Mouse (Mus musculus) WW6 (cell line): Measurements from ENCODE around the gene Eef2kmt.

Experiments
- DNase-seq: peaks from one replicate; pipeline ENCODE4 v3.0.0-alpha.2; 2013; ENCODE audit warnings: low read depth, low spot score

Gene Eef2kmt

DNA sequence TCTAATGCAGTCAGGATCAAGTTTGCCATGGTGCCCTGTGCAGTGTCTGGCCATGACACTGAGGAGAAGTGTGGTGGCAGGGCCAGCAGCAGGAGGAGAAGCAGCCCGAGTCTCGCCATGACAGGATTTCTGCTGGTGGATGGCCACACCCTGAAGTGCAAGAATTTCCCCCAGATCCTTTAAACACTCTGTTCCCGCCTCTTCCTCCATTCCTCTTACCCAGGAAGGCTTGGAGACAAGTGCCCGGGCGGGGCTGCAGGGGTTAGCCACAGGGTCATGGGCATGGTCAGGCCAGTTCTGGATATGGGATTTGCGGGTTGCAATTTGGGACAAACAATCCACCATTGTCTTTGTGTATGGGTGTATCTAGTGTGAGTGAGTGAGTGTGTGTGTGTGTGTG, 33.6 kb downstream of the Eef2kmt start, which contains the start of gene AU021092:
Gene AU021092, minus strand, starts transcription at position 160 of the 400 bp plus-strand sequence.
- no peak for DNase-seq

DNA sequence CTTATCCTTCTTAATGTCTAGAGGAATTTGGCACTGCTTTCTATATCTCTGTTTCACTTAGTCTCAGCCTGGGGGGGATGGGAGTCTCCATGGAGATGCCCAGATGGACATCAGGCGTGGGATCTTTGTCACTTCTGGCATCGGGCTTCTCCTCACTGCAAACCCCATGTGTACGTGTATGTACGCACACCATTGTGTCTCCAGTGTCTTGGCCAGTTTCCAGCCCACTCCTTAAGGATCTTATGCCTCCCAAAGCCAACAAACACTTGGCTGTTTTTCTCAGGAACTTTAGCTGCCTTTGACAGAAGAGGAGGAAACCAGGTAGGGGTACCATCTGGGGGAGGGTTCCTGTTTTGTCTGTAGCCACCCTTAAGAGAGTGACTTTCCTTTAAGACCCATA, 34.4 kb downstream of the Eef2kmt start:
- DNase-seq, result no peak

DNA sequence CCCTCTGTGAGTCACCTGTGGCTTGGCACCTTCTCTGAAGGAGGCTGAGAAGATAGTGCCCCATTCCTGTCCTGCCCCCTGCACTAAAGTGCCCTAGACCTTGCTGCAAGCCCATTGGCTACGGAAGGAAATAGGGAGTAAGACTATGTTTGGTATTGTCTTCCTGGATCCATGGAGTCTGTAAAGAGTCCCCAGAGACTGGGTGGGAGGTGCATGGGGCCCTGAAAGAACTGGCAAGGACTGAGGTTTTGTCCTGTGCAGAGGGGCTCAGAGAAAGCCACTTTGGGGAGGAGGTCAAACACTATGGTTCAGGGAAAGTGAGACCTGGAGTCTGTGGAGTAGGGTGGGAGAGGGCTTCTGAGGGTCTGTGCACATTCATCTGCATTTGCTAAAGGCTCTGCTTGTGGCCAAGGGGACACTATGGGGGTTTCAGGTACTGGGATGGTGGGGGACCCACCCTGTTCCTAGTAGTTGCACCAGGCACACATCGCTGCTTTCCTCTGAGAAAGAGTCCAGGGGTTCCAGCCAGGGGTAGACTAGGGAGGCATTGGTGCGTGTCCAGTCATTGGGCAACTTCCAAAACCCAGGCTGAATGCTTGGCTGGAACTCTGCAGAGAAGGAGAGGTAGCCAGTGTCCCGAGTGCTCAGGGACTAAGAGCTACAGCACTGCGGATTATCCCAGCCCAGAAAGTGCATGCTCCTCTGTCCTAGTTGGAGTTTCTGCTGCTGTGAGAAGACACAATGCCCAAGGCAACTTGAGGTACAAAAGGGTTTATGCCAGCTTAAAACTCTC, 38.2 kb downstream of the Eef2kmt start:
- no peak for DNase-seq

DNA sequence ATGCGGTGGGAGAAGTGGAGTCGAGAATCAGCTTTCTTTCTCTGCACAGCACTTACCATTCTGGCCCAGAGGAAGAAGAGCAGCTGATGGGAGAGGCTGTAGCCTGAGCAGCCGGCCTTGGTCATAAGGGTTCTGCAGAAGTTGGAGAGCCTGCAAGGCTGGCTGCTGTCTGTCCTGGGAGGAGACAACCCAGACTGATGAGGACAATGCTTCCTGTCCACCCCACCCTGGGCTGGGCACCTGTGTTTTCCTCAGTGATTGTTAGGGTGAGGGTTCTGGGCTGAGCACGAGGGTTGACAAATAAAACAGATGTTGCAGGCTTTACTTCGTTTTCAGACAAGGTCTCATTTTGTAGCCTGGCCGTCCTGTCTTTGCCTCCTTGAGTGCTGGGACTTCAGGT, 39.1 kb downstream of the Eef2kmt start:
- DNase-seq, result no peak

DNA sequence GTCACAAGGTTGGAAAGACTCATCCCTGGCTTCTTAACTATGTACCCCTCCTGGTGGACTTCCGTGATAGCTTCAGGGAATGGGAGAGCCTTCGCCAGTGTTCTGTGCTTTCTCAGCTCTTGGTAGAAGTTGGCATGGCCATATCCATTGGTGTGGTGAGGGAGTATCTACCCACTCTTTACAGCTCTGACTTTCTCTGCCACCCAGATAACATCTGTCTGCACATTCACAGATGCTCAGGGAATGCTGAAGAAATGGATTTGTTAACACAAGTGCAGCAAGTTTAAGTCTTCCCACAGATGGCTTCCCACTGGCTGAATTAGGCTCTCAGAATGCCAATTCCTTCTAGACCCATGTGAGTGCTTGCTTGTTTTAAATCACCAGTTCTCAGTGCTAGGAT, 41.7 kb downstream of the Eef2kmt start:
- no peak for DNase-seq

DNA sequence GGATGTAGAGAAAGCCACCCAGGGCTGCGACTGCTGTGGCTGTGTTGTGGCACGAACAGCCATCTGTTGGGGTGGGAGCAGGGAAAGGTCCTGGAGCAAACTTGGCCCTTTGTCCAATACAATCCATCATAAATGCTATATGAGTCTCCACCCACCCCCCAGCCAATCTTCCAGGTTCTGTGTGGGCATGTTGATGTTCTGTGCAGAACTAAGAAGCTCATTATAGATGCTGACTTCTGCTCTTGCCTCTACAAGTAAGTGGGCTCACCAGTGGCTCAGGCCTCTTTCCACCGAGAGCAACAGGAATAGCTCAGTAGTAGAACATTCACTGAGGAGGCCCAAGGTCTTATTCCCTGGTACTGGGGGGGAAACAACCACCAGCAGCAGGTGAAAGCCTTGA, 43.6 kb downstream of the Eef2kmt start:
- DNase-seq, result no peak

DNA sequence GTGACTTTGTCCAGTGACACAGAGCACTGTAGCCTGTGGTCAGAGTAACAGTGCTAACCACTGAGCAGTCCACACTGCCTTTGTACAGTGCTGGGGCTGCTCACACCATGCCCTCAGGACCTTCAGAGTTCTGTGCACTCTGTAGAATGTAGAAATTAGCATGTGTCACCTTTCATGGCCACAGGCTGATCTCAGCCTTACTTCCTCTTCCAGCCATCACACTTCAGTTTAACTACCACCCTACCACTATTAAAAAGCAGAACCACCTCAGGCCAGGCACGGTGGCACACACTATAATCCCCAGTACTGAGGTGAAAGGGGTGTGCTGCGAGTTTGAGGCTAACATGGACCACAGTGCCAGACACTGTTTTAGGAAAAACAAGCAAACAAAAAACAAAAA, 45.4 kb downstream of the Eef2kmt start:
- DNase-seq, result no peak

DNA sequence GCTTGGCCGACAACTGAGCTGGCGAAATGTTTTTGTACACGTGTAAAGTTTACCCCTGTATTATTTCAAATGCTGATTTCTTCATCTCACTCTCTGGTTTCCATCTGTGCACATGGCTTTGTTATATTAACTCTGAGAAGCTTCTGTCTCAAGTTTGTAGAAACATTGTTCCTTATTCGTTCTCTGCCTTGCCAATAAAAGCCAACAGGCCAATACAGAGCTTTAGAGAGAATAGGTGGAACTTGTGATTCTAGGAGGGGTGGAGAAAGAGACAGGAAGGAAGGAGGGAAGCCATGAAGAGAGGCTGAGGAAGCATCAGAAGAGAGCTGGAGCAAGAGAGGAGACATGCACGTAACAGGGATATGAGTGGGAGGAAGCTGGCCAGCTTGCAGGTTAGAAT, 49.7 kb downstream of the Eef2kmt start:
- no peak for DNase-seq

DNA sequence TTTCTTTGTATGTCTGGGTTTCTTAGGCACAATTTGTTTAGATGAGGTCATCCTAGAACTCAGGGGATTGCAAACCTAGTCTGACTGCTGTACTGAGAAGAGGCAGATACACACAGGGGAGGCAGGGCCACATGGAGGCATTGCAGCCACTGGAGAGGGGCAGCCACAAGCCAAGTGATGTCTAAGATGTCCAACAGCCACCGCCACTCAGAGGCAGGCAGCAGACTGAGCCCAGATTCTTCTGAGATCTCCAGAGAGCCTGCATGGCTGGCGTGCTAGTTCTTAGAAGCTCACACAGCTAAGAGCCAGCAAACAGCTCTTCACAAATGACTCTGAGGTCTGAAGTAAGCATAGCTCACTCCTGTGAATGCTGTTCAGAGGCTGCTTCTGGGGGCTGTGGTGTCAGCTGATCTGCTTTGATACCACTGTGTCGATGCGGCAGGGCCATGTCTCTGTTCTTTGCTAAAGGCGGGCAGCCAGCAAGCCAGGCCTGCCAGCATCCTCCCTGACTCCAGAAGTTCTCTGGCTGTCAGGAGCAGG, 50.3 kb downstream of the Eef2kmt start:
- DNase-seq, result no peak

DNA sequence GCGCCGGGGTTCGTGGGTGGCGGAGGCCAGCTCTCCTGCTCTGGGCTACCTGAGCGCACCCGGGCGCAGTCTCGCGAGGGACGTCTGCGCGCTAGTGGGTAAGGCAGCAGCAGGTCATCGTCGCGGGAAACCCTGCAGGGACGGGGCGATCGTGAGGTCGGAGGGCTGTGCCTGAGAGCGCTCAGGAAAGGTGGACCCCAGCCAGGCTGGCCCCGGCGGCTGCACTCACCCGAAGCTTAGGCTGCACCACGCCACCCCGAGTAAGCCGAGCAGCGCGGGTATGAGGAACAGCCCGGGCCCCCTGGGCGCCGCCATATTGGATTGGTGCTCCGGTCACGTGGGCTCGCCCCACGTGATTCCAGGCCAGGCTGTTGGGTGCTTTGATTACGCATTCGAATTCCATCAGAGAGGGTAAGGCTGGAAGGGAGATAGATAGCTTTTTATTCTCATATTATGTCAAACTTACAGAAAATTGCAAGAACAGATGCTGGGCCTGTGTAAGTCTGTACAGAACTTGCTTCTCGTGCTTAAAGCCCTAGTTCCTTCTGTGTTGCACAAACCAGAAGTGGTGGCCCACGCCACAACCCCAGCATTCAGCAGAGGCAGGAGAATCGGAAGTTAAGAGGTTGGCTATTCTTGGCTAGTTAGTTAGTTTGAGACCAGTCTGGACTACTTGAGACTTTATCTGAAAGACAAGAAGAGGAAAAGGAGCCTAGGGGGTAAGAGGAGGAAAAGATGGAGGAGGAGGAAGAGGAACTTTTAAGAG, 51.9 kb downstream of the Eef2kmt start, which contains the start of gene Nagpa:
Gene Nagpa, minus strand, starts transcription at position 345 of the 766 bp plus-strand sequence.
- DNase-seq, result peak; percentile 70

DNA sequence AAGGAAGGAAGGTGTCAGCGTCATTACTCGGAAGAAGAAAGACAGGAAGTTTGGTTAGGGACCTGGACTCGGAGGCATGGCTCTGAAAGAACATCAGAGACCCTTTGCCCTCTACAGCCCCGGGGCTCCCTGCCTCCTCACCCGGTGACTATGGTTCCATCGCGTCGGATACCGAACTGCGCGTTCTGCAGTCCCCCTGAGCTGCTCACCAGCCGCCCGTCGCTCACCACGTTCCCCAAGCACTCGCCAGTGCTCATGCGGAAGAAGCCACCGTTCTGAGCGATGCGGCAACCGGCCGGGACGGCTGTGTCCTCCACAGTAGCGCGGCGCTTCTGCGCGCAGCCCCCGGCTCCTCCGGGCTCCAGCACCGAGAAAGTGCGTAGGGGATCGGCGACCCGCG, 52.6 kb downstream of the Eef2kmt start:
- no peak for DNase-seq

DNA sequence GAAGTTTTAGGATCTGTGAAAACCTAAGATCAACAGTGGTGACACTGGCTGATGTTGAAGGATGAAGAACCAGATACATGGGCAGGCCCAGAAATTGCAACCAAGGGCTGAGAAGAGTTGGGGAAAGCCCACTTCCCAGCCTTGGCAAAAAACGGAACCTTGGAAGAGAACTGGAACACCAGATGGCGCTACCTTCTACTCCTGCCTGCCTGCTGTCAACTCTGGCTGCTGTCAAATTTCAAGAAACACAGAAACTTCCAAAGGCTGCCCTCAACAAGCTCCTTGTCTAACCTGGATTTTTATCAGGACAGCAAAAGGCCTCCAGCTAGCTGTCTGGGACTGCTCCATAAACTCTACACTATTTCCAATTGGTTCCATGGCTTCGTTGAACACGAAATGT, 53.1 kb downstream of the Eef2kmt start:
- DNase-seq, result no peak

DNA sequence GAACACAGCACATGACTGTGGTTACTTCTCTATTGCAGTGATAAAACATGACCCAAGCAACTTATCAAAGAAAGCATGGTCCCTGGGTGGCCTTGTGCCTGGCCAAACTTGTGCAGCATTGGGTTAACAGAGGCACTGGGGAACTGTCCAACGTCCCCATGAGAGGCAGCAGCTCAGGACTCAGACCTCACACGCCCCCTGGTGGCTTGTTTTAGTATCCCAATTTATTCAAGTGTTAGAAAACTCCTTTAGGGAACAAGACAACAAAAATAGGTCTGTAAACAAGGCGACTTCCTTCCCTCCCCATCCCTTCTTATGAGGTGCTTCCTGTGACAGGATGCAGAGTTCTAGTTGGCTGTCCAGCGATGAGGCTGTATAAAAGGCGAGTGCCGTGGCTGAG, 60.7 kb downstream of the Eef2kmt start:
- DNase-seq, result peak; percentile 38
